Mouse (Mus musculus) MEL (cell line): ENCODE data around the gene Sh3bp4. TPM values are rescaled to one million over a fixed set of nuclear protein-coding genes. Genes with fewer than 3 reads are reported as not detected.

ENCODE experiments used
- DNase-seq: peaks from one replicate; pipeline ENCODE4 v3.0.0; 2011; ENCODE audit warnings: low read depth, low spot score
- H3K27ac ChIP-seq: 2 replicates; pipeline ENCODE4 v1.5.1; 2012; ENCODE audit warnings: low read depth, mild to moderate bottlenecking, control low read depth, low read length, moderate library complexity; ENCODE audit not compliant: control insufficient read depth
- H3K27me3 ChIP-seq, 2 experiments: fragments of 150-350 bp in 1 of 2; sonication (generic) in 1 of 2; 2 replicates each; pipeline ENCODE4 v1.6.1; 2012; ENCODE audit warnings: low read length in 2 of 2, mild to moderate bottlenecking in 2 of 2, improper control_type of control experiment in 1 of 2, moderate library complexity in 1 of 2; ENCODE audit not compliant: insufficient read depth in 2 of 2, control insufficient read depth in 1 of 2
- H3K36me3 ChIP-seq, 2 experiments: 2 replicates each; pipeline ENCODE4 v1.6.1; 2012 to 2014; ENCODE audit warnings: low read length in 2 of 2, improper control_type of control experiment in 1 of 2, inconsistent platforms in 1 of 2, mild to moderate bottlenecking in 1 of 2; ENCODE audit not compliant: insufficient read depth in 2 of 2, control insufficient read depth in 1 of 2
- H3K4me1 ChIP-seq, 2 experiments: fragments of 150-350 bp in 1 of 2; sonication (generic) in 1 of 2; 2 replicates each; pipeline ENCODE4 v1.6.1; 2012; ENCODE audit warnings: low read length in 2 of 2, improper control_type of control experiment in 1 of 2, mild to moderate bottlenecking in 1 of 2; ENCODE audit not compliant: insufficient read depth in 2 of 2, control insufficient read depth in 1 of 2
- H3K4me3 ChIP-seq, 2 experiments: fragments of 150-350 bp in 1 of 2; sonication (generic) in 1 of 2; 2 replicates each; pipeline ENCODE4 v1.5.1; 2012; ENCODE audit warnings: low read depth in 2 of 2, low read length in 2 of 2, mild to moderate bottlenecking in 2 of 2, moderate library complexity in 2 of 2, control low read depth in 1 of 2, improper control_type of control experiment in 1 of 2; ENCODE audit not compliant: control insufficient read depth in 1 of 2, insufficient read depth in 1 of 2
- H3K79me2 ChIP-seq: 2 replicates; pipeline ENCODE4 v1.6.1; 2012; ENCODE audit warnings: mild to moderate bottlenecking, low read length, moderate library complexity; ENCODE audit not compliant: control insufficient read depth, poor library complexity, insufficient read depth
- H3K9ac ChIP-seq: 2 replicates; pipeline ENCODE4 v1.6.1; 2012; ENCODE audit warnings: low read depth, mild to moderate bottlenecking, control low read depth, low read length, moderate library complexity; ENCODE audit not compliant: control insufficient read depth, poor library complexity, severe bottlenecking
- H3K9me3 ChIP-seq: fragments of 150-350 bp; sonication (generic); replicated peaks from 2 replicates; pipeline ENCODE4 v1.6.1; 2012; ENCODE audit warnings: mild to moderate bottlenecking, low read length, improper control_type of control experiment, moderate library complexity; ENCODE audit not compliant: insufficient read depth
- BHLHE40 ChIP-seq: IDR thresholded peaks from 2 replicates; pipeline ENCODE4 v1.6.1; 2012; ENCODE audit warnings: low read depth, mild to moderate bottlenecking, inconsistent platforms, low read length, improper control_type of control experiment, borderline replicate concordance
- ELF1 ChIP-seq: IDR thresholded peaks from 2 replicates; pipeline ENCODE4 v1.6.1; 2014; ENCODE audit warnings: low read depth, mild to moderate bottlenecking, inconsistent platforms, low read length, improper control_type of control experiment, moderate library complexity
- EP300 ChIP-seq, 2 experiments: IDR thresholded peaks; 2 replicates each; pipeline ENCODE4 v1.6.1; 2011; ENCODE audit warnings: improper control_type of control experiment in 2 of 2, low read length in 2 of 2, low read depth in 1 of 2, mild to moderate bottlenecking in 1 of 2
- GABPA ChIP-seq: IDR thresholded peaks from 2 replicates; pipeline ENCODE4 v1.6.1; 2012; ENCODE audit warnings: low read depth, mild to moderate bottlenecking, inconsistent platforms, low read length, improper control_type of control experiment, moderate library complexity
- GATA1 ChIP-seq: IDR thresholded peaks from 2 replicates; pipeline ENCODE4 v1.6.1; 2011; ENCODE audit warnings: low read depth, low read length, improper control_type of control experiment
- MAX ChIP-seq: IDR thresholded peaks from 2 replicates; pipeline ENCODE4 v1.6.1; 2011; ENCODE audit warnings: low read length, improper control_type of control experiment
- MXI1 ChIP-seq: IDR thresholded peaks from 2 replicates; pipeline ENCODE4 v1.6.1; 2011; ENCODE audit warnings: mild to moderate bottlenecking, low read depth, low read length, improper control_type of control experiment
- NELFE ChIP-seq: IDR thresholded peaks from 2 replicates; pipeline ENCODE4 v1.6.1; 2011; ENCODE audit warnings: low read depth, low read length, improper control_type of control experiment
- NRF1 ChIP-seq: IDR thresholded peaks from 2 replicates; pipeline ENCODE4 v1.6.1; 2014; ENCODE audit warnings: low read depth, mild to moderate bottlenecking, inconsistent platforms, low read length, improper control_type of control experiment, moderate library complexity; ENCODE audit not compliant: poor library complexity, insufficient read depth, severe bottlenecking
- RCOR1 ChIP-seq: IDR thresholded peaks from 2 replicates; pipeline ENCODE4 v1.6.1; 2012; ENCODE audit warnings: low read depth, mild to moderate bottlenecking, inconsistent platforms, low read length, improper control_type of control experiment
- SMC3 ChIP-seq: IDR thresholded peaks from 2 replicates; pipeline ENCODE4 v1.6.1; 2011; ENCODE audit warnings: low read depth, low read length, improper control_type of control experiment
- TAL1 ChIP-seq: IDR thresholded peaks from 2 replicates; pipeline ENCODE4 v1.6.1; 2012; ENCODE audit warnings: mild to moderate bottlenecking, inconsistent platforms, low read length, moderate library complexity, mixed read lengths
- TCF12 ChIP-seq: IDR thresholded peaks from 2 replicates; pipeline ENCODE4 v1.6.1; 2014; ENCODE audit warnings: low read depth, mild to moderate bottlenecking, inconsistent platforms, low read length, improper control_type of control experiment, moderate library complexity
- USF1 ChIP-seq: IDR thresholded peaks from 2 replicates; pipeline ENCODE4 v1.6.1; 2014; ENCODE audit warnings: low read depth, mild to moderate bottlenecking, inconsistent platforms, low read length, improper control_type of control experiment, moderate library complexity
- ZKSCAN1 ChIP-seq: IDR thresholded peaks from 2 replicates; pipeline ENCODE4 v1.6.1; 2012; ENCODE audit warnings: low read depth, mild to moderate bottlenecking, inconsistent platforms, low read length, improper control_type of control experiment, moderate library complexity
- ZMIZ1 ChIP-seq: IDR thresholded peaks from 2 replicates; pipeline ENCODE4 v1.6.1; 2012; ENCODE audit warnings: low read depth, mild to moderate bottlenecking, inconsistent platforms, low read length, improper control_type of control experiment, moderate library complexity
- polyA plus RNA-seq, 2 experiments: library from polyadenylated mRNA; stranded (reverse) in 1 of 2; unstranded in 1 of 2; fragments of >175 nt in 1 of 2; fragments of >200 nt in 1 of 2; gene quantifications; 2 replicates each; pipeline versions ENCODE4 v1.2.1 to v1.2.4; 2012; ENCODE audit warnings: low replicate concordance in 2 of 2, low read depth in 1 of 2; ENCODE audit not compliant: insufficient read length in 2 of 2, insufficient read depth in 1 of 2, missing spikeins in 1 of 2
- total RNA-seq: library from RNA; depleted of rRNA; stranded (reverse); fragments of 300-350 nt; gene quantifications from 2 replicates; pipeline ENCODE4 v1.2.3, GENCODE M21; 2012

The Sh3bp4 gene
- total and polyA plus RNA-seq, 3 experiments, result not detected

DNA sequence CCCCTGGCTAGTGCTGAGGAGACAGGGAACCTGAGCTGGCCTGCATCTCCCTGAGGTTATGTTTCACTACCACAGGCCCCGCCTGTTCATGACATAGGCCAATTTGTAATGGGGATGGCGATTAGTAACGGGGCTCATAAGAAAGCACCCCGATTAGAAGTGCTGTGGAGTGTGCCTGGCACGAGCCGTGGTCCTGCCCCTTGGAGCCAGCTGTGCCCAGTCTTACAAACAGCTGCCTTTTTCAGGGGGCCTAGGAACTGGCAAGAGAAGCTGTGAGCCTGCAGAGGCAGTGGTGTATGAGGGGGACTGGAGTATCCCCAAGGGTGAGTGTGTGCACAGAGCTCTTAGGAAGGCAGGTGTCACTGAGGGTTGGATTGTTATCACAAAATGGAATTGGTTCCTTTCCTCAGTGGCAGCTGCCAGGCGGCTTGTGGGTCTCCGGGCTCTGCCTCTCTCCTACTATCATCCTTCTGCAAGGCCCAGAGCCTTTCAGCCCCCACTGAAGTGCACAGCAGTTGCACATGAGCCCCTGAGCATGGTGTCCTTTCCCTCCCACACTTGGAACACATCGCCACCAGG is 16.4 kb downstream of the Sh3bp4 start:
- H3K9me3 ChIP-seq, result no peaks in the 10 kb centered on the region; the same call in 1 of the 2 replicates
- TF ChIP-seq GATA1 (no peak), TCF12 (no peak), NELFE (no peak), TAL1 (no peak), ELF1 (no peak), USF1 (no peak), MAX (no peak), ZMIZ1 (no peak), NRF1 (no peak), ZKSCAN1 (no peak), EP300 (IDR thresholded peaks at IDR 0.05; ENCODE audit: low read depth in 1 of 2, low read length in 2 of 2) (no peak), MXI1 (no peak), SMC3 (no peak), RCOR1 (no peak)
- TF ChIP-seq, all 39 proteins: peak for 0
- Histone ChIP-seq H3K4me3 (no peak overlapping the region), H3K27ac (no peak overlapping the region), H3K27me3 (no peaks in the 10 kb centered on the region), H3K9ac (no peak overlapping the region), H3K4me1 (no peaks in the 10 kb centered on the region), H3K36me3 (no peaks in the 10 kb centered on the region), H3K79me2 (no peaks in the 10 kb centered on the region)
- DNase-seq, result no peak

DNA sequence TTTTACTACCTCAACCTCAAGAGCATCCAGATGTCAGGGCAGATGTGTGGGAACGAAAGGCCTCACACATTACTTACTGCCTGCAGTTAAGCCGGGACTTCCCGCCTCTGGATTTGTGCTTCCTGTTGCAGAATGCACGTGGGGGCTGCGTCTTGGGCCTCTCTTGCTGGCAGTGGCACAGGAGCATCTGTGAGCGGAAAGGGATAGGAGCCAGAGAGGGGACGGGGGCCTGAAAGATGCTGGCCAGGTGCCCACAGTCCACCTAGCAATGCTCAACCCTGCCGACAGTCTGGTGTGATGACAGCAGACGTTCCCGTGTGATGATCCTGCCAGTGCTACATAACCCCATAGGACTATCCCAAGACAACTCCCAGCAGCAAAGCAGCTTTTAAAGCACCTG is 17.9 kb downstream of the Sh3bp4 start:
- H3K9ac ChIP-seq, result no peak overlapping the region
- TF ChIP-seq BHLHE40 (no peak), GABPA (no peak), EP300 (IDR thresholded peaks at IDR 0.05; ENCODE audit: low read depth in 1 of 2, low read length in 2 of 2) (no peak)
- H3K4me1 ChIP-seq, result no peaks in the 10 kb centered on the region
- H3K79me2 ChIP-seq, result no peaks in the 10 kb centered on the region
- no peak overlapping the region for H3K4me3 ChIP-seq
- no peaks in the 10 kb centered on the region; the same call in 1 of the 2 replicates for H3K9me3 ChIP-seq
- no peaks in the 10 kb centered on the region for H3K27me3 ChIP-seq
- no peaks in the 10 kb centered on the region for H3K36me3 ChIP-seq
- DNase-seq, result no peak
- no peak overlapping the region for H3K27ac ChIP-seq
